Mouse (Mus musculus) bone marrow, adult 2 months (tissue): Measurements from ENCODE around the gene Tbxas1.

ENCODE experiments used
- CTCF ChIP-seq: fragments of 200-500 bp; IDR thresholded peaks from 2 replicates; pipeline ENCODE4 v1.5.1; 2011; ENCODE audit warnings: low read length, control low read depth; ENCODE audit not compliant: control insufficient read depth, insufficient read depth
- POLR2A ChIP-seq: fragments of 200-500 bp; IDR thresholded peaks from 2 replicates; pipeline ENCODE4 v1.6.1; 2011; ENCODE audit warnings: low read depth, mild to moderate bottlenecking, control low read depth, low read length, borderline replicate concordance; ENCODE audit not compliant: control insufficient read depth

- TF ChIP-seq CTCF: no peak
- no peak for TF ChIP-seq POLR2A
These were observed 21.6 kb upstream of the Tbxas1 start for GRCm38 (mm10) chr6:38853561-38853992.
